Mouse (Mus musculus): ENCODE measurements around the gene Ly6g6d. TPM values are rescaled to one million over a fixed set of nuclear protein-coding genes. Genes with fewer than 3 reads are reported as not detected.

Gene Ly6g6d
- polyA plus RNA-seq, 1 experiment from 2014 or later = 0.72 TPM

DNA sequence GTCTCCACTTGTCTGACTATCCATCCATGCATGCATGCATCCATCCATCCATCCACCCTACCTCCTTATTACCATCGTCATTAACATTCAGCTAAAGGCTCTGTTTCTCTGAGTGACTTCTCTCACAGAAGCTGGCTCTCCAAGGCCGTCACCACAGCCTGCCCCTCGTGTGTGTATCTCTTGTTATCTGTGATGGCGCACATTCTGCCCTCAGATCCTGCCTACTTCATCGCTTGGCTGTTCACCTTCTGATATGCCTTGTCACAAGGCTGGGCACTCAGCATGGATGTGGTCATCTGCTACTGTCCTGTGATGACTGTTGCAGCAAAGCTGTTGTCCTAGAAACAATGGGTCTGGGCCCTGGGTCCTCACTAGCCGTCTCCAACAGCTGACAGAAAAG lies 26.9 kb upstream of the Ly6g6d start:
- 81% methylated on average over 6 of the region's 6 CpGs for WGBS
- H3K36me3 ChIP-seq (ENCODE audit: control insufficient read depth, insufficient read depth, low read length) = peaks cover 9% of the 10 kb centered on the region; the same call in 1 of the 2 replicates
- ATAC-seq (ENCODE audit: insufficient number of reproducible peaks, low FRiP score, low TSS enrichment, low read depth) (no peak), DNase-seq (ENCODE audit: low spot score) (no peak)
- H3K4me3 ChIP-seq (ENCODE audit: low read depth, low read length) = no peak overlapping the region
- H3K27ac ChIP-seq (replicated peaks; ENCODE audit: low read depth, low read length) = no peak overlapping the region
- no peaks in the 10 kb centered on the region for H3K27me3 ChIP-seq (ENCODE audit: control insufficient read depth, insufficient read depth, low read length)
- no peak overlapping the region for H3K9ac ChIP-seq (ENCODE audit: low read length)
- no peaks in the 10 kb centered on the region for H3K9me3 ChIP-seq (ENCODE audit: control insufficient read depth, low read length)
- H3K4me2 ChIP-seq (ENCODE audit: low read depth, severe bottlenecking) = no peak overlapping the region
- 0 out of 2 replicates have a peak, but pooled peaks cover 2% of the 10 kb centered on the region for H3K4me1 ChIP-seq (ENCODE audit: control insufficient read depth, insufficient read depth, low read length)

DNA sequence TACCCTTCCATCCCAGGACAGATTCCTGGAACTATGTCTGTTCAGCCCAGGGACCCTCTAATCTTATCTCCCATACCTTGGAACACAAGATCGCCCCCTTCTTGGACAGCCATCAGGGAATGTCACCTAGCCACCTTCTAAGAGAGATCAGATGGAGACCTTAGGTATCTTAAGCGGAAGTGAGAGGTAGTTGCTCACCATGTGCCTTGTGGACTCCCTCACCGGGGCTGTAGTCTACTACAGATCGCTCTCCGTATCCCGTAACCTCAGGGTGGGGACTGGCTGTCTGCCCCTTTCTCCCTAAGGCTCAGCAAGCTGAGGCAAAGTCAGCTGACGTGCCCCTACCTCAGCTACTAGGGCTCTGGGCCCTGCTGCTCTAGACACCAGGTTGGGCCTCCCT lies 26.2 kb upstream of the Ly6g6d start:
- no peak overlapping the region for H3K9ac ChIP-seq (ENCODE audit: low read length)
- 0 out of 2 replicates have a peak, but pooled peaks cover 2% of the 10 kb centered on the region for H3K4me1 ChIP-seq (ENCODE audit: control insufficient read depth, insufficient read depth, low read length)
- no peak for DNase-seq (ENCODE audit: low spot score)
- 92% methylated on average over 7 of the region's 7 CpGs for WGBS
- H3K4me3 ChIP-seq (ENCODE audit: low read depth, low read length) = no peak overlapping the region
- peaks cover 15% of the 10 kb centered on the region; the same call in 1 of the 2 replicates for H3K36me3 ChIP-seq (ENCODE audit: control insufficient read depth, insufficient read depth, low read length)
- H3K27me3 ChIP-seq (ENCODE audit: control insufficient read depth, insufficient read depth, low read length) = no peaks in the 10 kb centered on the region
- H3K4me2 ChIP-seq (ENCODE audit: low read depth, severe bottlenecking) = no peak overlapping the region
- no peak overlapping the region for H3K27ac ChIP-seq (replicated peaks; ENCODE audit: low read depth, low read length)
- H3K9me3 ChIP-seq (ENCODE audit: control insufficient read depth, low read length) = no peaks in the 10 kb centered on the region
- ATAC-seq (ENCODE audit: insufficient number of reproducible peaks, low FRiP score, low TSS enrichment, low read depth) = no peak

GRCm38 (mm10) chr17:35103221-35103690 lies 25.4 kb upstream of the Ly6g6d start:
- Histone ChIP-seq H3K9ac (ENCODE audit: low read length) (no peak overlapping the region), H3K27me3 (ENCODE audit: control insufficient read depth, insufficient read depth, low read length) (no peaks in the 10 kb centered on the region), H3K9me3 (ENCODE audit: control insufficient read depth, low read length) (no peaks in the 10 kb centered on the region), H3K4me2 (ENCODE audit: low read depth, severe bottlenecking) (no peak overlapping the region), H3K36me3 (ENCODE audit: control insufficient read depth, insufficient read depth, low read length) (peaks cover 16% of the 10 kb centered on the region; the same call in 1 of the 2 replicates), H3K27ac (replicated peaks; ENCODE audit: low read depth, low read length) (no peak overlapping the region), H3K4me1 (ENCODE audit: control insufficient read depth, insufficient read depth, low read length) (0 out of 2 replicates have a peak, but pooled peaks cover 2% of the 10 kb centered on the region), H3K4me3 (ENCODE audit: low read depth, low read length) (no peak overlapping the region)
- WGBS = 70% methylated on average over 6 of the region's 6 CpGs
- DNase-seq (ENCODE audit: low spot score) (no peak), ATAC-seq (ENCODE audit: insufficient number of reproducible peaks, low FRiP score, low TSS enrichment, low read depth) (no peak)

GRCm38 (mm10) chr17:35102299-35102698 lies 24.4 kb upstream of the Ly6g6d start:
- Histone ChIP-seq H3K9ac (ENCODE audit: low read length) (no peak overlapping the region), H3K27ac (replicated peaks; ENCODE audit: low read depth, low read length) (no peak overlapping the region), H3K36me3 (ENCODE audit: control insufficient read depth, insufficient read depth, low read length) (peaks cover 16% of the 10 kb centered on the region; the same call in 1 of the 2 replicates), H3K27me3 (ENCODE audit: control insufficient read depth, insufficient read depth, low read length) (no peaks in the 10 kb centered on the region), H3K4me2 (ENCODE audit: low read depth, severe bottlenecking) (no peak overlapping the region), H3K4me1 (ENCODE audit: control insufficient read depth, insufficient read depth, low read length) (0 out of 2 replicates have a peak, but pooled peaks cover 2% of the 10 kb centered on the region), H3K9me3 (ENCODE audit: control insufficient read depth, low read length) (no peaks in the 10 kb centered on the region), H3K4me3 (ENCODE audit: low read depth, low read length) (no peak overlapping the region)
- DNase-seq (ENCODE audit: low spot score) (no peak), ATAC-seq (ENCODE audit: insufficient number of reproducible peaks, low FRiP score, low TSS enrichment, low read depth) (no peak)
- WGBS = 71% methylated on average over 7 of the region's 8 CpGs

DNA sequence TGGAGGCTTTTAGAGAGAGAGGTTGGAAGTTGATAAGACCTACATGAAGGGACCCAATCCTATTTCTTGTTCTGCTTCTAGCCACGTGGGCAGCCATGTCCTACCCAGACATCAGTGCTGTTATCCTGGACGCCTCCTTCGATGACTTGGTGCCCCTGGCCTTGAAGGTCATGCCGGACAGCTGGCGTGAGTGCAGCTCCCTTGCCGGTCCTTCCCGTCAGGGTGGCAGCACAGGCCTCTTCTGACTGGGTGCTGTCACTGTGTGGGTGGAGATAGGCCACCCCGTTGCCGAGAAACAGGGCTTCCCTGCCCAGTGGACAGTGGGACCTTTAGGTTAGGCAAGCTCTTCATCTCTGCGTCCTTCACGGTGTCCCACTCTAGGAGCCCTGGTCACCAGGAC lies 23.3 kb upstream of the Ly6g6d start:
- Histone ChIP-seq H3K4me1 (ENCODE audit: control insufficient read depth, insufficient read depth, low read length) (0 out of 2 replicates have a peak, but pooled peaks cover 2% of the 10 kb centered on the region), H3K27ac (replicated peaks; ENCODE audit: low read depth, low read length) (no peak overlapping the region), H3K9ac (ENCODE audit: low read length) (no peak overlapping the region), H3K27me3 (ENCODE audit: control insufficient read depth, insufficient read depth, low read length) (no peaks in the 10 kb centered on the region), H3K4me3 (ENCODE audit: low read depth, low read length) (no peak overlapping the region), H3K4me2 (ENCODE audit: low read depth, severe bottlenecking) (no peak overlapping the region), H3K9me3 (ENCODE audit: control insufficient read depth, low read length) (no peaks in the 10 kb centered on the region), H3K36me3 (ENCODE audit: control insufficient read depth, insufficient read depth, low read length) (peaks cover 23% of the 10 kb centered on the region; the same call in 1 of the 2 replicates)
- ATAC-seq (ENCODE audit: insufficient number of reproducible peaks, low FRiP score, low TSS enrichment, low read depth) = no peak
- DNase-seq (ENCODE audit: low spot score) = no peak
- WGBS = 87% methylated on average over 11 of the region's 11 CpGs

DNA sequence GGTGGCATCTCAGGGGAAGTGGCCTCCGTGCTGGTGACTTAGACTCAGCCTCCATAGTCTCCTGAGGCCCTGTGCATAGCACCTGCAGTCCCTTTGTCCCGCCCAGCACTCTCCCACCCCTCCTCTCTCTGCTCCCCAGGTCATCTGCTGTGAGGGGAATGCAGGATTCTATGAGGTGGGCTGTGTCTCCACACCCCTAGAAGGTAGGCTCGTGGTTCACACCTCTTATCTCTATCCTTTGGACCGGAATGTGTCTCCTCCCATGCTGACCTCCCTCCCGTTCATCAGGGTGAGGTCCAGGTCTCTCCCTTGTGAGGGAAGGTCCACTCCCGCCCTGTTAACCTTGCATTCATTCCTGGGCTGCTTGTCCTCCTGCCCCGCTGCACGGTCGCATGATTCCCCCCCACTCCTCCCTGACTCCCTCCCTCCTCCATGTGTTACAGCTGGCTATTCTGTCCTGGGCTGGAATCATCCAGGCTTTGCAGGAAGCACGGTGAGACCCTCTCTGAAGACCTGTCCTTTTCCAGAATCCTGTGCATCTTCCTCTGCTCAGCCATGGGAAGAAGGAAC lies 22.4 kb upstream of the Ly6g6d start:
- no peaks in the 10 kb centered on the region for H3K9me3 ChIP-seq (ENCODE audit: control insufficient read depth, low read length)
- DNase-seq (ENCODE audit: low spot score) = no peak
- no peak for ATAC-seq (ENCODE audit: insufficient number of reproducible peaks, low FRiP score, low TSS enrichment, low read depth)
- H3K4me2 ChIP-seq (ENCODE audit: low read depth, severe bottlenecking) = no peak overlapping the region
- H3K27me3 ChIP-seq (ENCODE audit: control insufficient read depth, insufficient read depth, low read length) = no peaks in the 10 kb centered on the region
- no peak overlapping the region for H3K9ac ChIP-seq (ENCODE audit: low read length)
- peaks cover 23% of the 10 kb centered on the region; the same call in 1 of the 2 replicates for H3K36me3 ChIP-seq (ENCODE audit: control insufficient read depth, insufficient read depth, low read length)
- WGBS = 79% methylated on average over 10 of the region's 10 CpGs
- H3K4me3 ChIP-seq (ENCODE audit: low read depth, low read length) = no peak overlapping the region
- no peak overlapping the region for H3K27ac ChIP-seq (replicated peaks; ENCODE audit: low read depth, low read length)
- H3K4me1 ChIP-seq (ENCODE audit: control insufficient read depth, insufficient read depth, low read length) = no peaks in the 10 kb centered on the region

DNA sequence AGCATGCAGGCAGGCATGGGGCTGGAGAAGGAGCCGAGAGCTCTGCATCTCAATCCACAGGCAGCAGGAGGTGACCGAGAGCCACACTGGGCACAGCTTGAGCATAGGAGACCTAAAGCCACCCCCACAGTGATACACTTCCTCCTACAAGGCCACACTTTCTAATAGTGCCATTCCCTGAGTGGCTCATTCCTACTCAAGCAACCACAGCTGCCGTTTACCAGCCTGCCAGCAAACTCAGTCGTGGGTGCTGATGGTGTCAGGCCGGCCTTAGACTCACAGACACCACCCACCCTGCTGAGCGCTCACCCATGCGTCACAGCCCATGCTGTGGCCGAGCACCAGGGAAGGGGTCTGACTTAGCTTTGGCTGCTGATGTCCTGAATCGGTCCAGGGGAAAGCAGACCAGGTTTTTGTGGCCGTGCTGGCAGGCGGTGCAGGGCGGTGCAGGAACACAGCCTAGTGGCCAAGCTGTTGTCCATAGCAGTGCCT lies 19.3 kb upstream of the Ly6g6d start:
- no peak overlapping the region for H3K4me2 ChIP-seq (ENCODE audit: low read depth, severe bottlenecking)
- no peak for ATAC-seq (ENCODE audit: insufficient number of reproducible peaks, low FRiP score, low TSS enrichment, low read depth)
- no peak overlapping the region for H3K9ac ChIP-seq (ENCODE audit: low read length)
- peaks cover 23% of the 10 kb centered on the region for H3K36me3 ChIP-seq (ENCODE audit: control insufficient read depth, insufficient read depth, low read length)
- DNase-seq (ENCODE audit: low spot score) = no peak
- H3K27me3 ChIP-seq (ENCODE audit: control insufficient read depth, insufficient read depth, low read length) = no peaks in the 10 kb centered on the region
- no peak overlapping the region for H3K27ac ChIP-seq (replicated peaks; ENCODE audit: low read depth, low read length)
- H3K4me1 ChIP-seq (ENCODE audit: control insufficient read depth, insufficient read depth, low read length) = no peaks in the 10 kb centered on the region
- H3K4me3 ChIP-seq (ENCODE audit: low read depth, low read length) = no peak overlapping the region
- 86% methylated on average over 12 of the region's 12 CpGs for WGBS
- H3K9me3 ChIP-seq (ENCODE audit: control insufficient read depth, low read length) = no peaks in the 10 kb centered on the region

DNA sequence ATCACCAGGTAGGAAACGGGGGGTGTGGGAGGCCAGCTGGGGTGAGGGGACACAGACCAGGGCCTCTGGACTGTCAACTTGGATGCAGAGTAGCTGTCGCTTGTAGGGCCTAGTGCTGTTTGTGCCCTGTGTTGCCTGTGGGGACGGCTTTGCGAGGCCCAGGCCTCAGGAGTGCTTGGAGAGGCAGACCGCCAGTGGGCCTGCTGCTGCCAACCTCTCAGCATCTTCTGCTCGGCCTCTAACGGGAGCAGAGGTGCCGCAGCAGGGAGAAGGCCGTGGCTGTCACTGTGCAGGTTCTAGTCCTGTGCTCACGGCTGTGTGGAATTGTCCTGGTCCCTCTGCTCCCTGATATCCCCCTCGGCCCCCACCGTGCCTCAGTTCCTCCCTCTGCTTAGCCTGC lies 18.7 kb upstream of the Ly6g6d start:
- peaks cover 23% of the 10 kb centered on the region for H3K36me3 ChIP-seq (ENCODE audit: control insufficient read depth, insufficient read depth, low read length)
- no peak overlapping the region for H3K4me2 ChIP-seq (ENCODE audit: low read depth, severe bottlenecking)
- H3K4me1 ChIP-seq (ENCODE audit: control insufficient read depth, insufficient read depth, low read length) = no peaks in the 10 kb centered on the region
- H3K9ac ChIP-seq (ENCODE audit: low read length) = no peak overlapping the region
- WGBS = 85% methylated on average over 12 of the region's 12 CpGs
- no peak for DNase-seq (ENCODE audit: low spot score)
- no peak overlapping the region for H3K27ac ChIP-seq (replicated peaks; ENCODE audit: low read depth, low read length)
- H3K27me3 ChIP-seq (ENCODE audit: control insufficient read depth, insufficient read depth, low read length) = no peaks in the 10 kb centered on the region
- ATAC-seq (ENCODE audit: insufficient number of reproducible peaks, low FRiP score, low TSS enrichment, low read depth) = no peak
- no peak overlapping the region for H3K4me3 ChIP-seq (ENCODE audit: low read depth, low read length)
- no peaks in the 10 kb centered on the region for H3K9me3 ChIP-seq (ENCODE audit: control insufficient read depth, low read length)
